Mouse (Mus musculus): ENCODE measurements at regions not wholly inside any gene's neighbourhood (a gene's known extent, or its start where the extent isn't known, plus 50 kb on each side); places are given as distances from the start of the nearest gene placed in this dataset.

DNA sequence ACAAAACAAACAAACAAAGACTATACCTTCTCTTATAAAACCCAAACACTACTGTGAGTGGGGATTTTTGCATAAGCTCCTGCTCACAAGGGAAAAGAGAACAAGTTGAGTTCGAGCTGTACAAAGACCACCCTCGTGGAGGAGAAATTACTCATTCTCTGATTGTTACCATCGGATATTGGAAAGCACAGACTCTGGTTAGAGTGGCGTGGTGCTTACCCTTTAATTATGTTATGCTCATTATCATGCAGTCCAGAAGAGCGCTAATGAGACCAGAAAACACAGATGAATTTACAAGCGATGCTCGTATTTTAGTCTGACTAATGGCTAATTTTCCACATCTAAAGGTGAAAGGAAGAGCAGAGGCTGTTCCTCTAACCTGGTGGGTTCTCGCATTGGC is 721.7 kb upstream of the Cited2 start:
- H3K36me3 ChIP-seq, result no peaks in the 10 kb centered on the region
- H3K27ac ChIP-seq, result no peak overlapping the region
- no peaks in the 10 kb centered on the region for H3K9me3 ChIP-seq
- ATAC-seq (ENCODE audit: insufficient number of reproducible peaks, insufficient read depth, low FRiP score, low TSS enrichment, low read depth), result no peak
- no peak overlapping the region for H3K4me3 ChIP-seq (replicated peaks)
- H3K27me3 ChIP-seq, result no peaks in the 10 kb centered on the region
- no peak overlapping the region for H3K4me2 ChIP-seq
- no peak overlapping the region for H3K9ac ChIP-seq (replicated peaks)
- 56% methylated on average over 8 of the region's 8 CpGs for WGBS
- H3K4me1 ChIP-seq (replicated peaks), result no peaks in the 10 kb centered on the region

- no peak overlapping the region for H3K27ac ChIP-seq
- no peaks in the 10 kb centered on the region for H3K9me3 ChIP-seq
- H3K4me2 ChIP-seq, result no peak overlapping the region
- no peak overlapping the region for H3K4me3 ChIP-seq (replicated peaks)
- WGBS, result 81% methylated on average over 4 of the region's 4 CpGs
- no peaks in the 10 kb centered on the region for H3K27me3 ChIP-seq
- ATAC-seq (ENCODE audit: insufficient number of reproducible peaks, insufficient read depth, low FRiP score, low TSS enrichment, low read depth), result no peak
- no peaks in the 10 kb centered on the region for H3K4me1 ChIP-seq (replicated peaks)
- H3K9ac ChIP-seq (replicated peaks), result no peak overlapping the region
- H3K36me3 ChIP-seq, result no peaks in the 10 kb centered on the region
These were observed 719.7 kb upstream of the Cited2 start for GRCm38 (mm10) chr10:17003123-17003849.

GRCm38 (mm10) chr10:17008683-17009082 is 714.3 kb upstream of the Cited2 start:
- H3K36me3 ChIP-seq, result no peaks in the 10 kb centered on the region
- WGBS, result 57% methylated on average over 4 of the region's 4 CpGs
- no peaks in the 10 kb centered on the region for H3K4me1 ChIP-seq (replicated peaks)
- no peak overlapping the region for H3K9ac ChIP-seq (replicated peaks)
- no peak for ATAC-seq (ENCODE audit: insufficient number of reproducible peaks, insufficient read depth, low FRiP score, low TSS enrichment, low read depth)
- no peak overlapping the region for H3K4me3 ChIP-seq (replicated peaks)
- H3K27ac ChIP-seq, result no peak overlapping the region
- no peaks in the 10 kb centered on the region for H3K27me3 ChIP-seq
- no peaks in the 10 kb centered on the region for H3K9me3 ChIP-seq
- no peak overlapping the region for H3K4me2 ChIP-seq

- H3K27ac ChIP-seq, result no peak overlapping the region
- no peaks in the 10 kb centered on the region for H3K4me1 ChIP-seq (replicated peaks)
- H3K4me3 ChIP-seq (replicated peaks), result no peak overlapping the region
- H3K9me3 ChIP-seq, result no peaks in the 10 kb centered on the region
- no peak overlapping the region for H3K9ac ChIP-seq (replicated peaks)
- no peaks in the 10 kb centered on the region for H3K36me3 ChIP-seq
- no peak overlapping the region for H3K4me2 ChIP-seq
- no peaks in the 10 kb centered on the region for H3K27me3 ChIP-seq
- 84% methylated on average over 3 of the region's 3 CpGs for WGBS
- ATAC-seq (ENCODE audit: insufficient number of reproducible peaks, insufficient read depth, low FRiP score, low TSS enrichment, low read depth), result no peak
These were observed 713.0 kb upstream of the Cited2 start for GRCm38 (mm10) chr10:17010047-17010446.

DNA sequence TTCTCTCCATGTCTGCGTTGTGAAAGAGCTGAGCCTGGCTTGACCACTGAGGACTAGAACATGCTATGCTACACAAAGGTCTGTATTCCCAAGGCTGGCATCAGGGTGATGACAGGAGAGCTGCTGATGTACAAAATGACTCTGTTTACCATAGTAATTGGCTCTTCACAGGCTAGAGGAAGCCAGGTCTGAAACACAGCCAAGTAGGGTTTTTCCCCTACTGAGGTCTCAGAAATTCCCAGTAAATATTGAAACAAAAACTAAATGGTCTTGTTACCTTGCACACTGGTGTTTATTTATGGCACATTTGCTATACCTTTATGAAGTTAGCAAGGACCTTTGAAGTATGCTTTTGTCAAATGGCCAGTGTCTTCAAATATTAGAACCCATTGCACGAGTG is 711.1 kb upstream of the Cited2 start:
- Histone ChIP-seq H3K9ac (replicated peaks) (no peak overlapping the region), H3K27ac (no peak overlapping the region), H3K4me1 (replicated peaks) (no peaks in the 10 kb centered on the region), H3K4me3 (replicated peaks) (no peak overlapping the region), H3K9me3 (no peaks in the 10 kb centered on the region), H3K27me3 (no peaks in the 10 kb centered on the region), H3K36me3 (no peaks in the 10 kb centered on the region), H3K4me2 (no peak overlapping the region)
- WGBS, result 92% methylated on average over 2 of the region's 2 CpGs
- no peak for ATAC-seq (ENCODE audit: insufficient number of reproducible peaks, insufficient read depth, low FRiP score, low TSS enrichment, low read depth)

DNA sequence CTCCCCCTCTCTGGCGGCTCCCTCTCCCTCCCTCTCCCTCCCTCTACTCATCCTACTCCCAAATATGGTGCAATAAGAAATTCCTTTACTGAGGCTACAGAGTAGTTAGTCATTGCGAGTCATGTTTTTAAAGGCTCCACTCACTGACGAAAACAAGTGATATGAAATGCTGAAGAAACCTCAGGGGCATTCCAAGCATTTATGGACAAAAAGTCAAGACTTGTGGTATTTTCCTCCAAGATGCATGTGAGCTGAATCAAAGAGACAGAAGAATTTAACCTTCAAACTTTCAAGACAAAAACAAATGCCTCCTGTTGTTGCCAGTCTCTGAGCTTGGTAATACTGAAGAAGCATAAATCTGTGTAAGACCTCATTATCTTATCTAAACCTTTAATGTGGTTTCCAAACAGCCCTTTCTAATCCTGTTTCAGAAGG is 710.5 kb upstream of the Cited2 start:
- Histone ChIP-seq H3K9ac (replicated peaks) (no peak overlapping the region), H3K9me3 (no peaks in the 10 kb centered on the region), H3K4me2 (no peak overlapping the region), H3K27ac (no peak overlapping the region), H3K4me3 (replicated peaks) (no peak overlapping the region), H3K36me3 (no peaks in the 10 kb centered on the region), H3K4me1 (replicated peaks) (no peaks in the 10 kb centered on the region), H3K27me3 (no peaks in the 10 kb centered on the region)
- ATAC-seq (ENCODE audit: insufficient number of reproducible peaks, insufficient read depth, low FRiP score, low TSS enrichment, low read depth), result no peak
- 63% methylated on average over 3 of the region's 3 CpGs for WGBS

DNA sequence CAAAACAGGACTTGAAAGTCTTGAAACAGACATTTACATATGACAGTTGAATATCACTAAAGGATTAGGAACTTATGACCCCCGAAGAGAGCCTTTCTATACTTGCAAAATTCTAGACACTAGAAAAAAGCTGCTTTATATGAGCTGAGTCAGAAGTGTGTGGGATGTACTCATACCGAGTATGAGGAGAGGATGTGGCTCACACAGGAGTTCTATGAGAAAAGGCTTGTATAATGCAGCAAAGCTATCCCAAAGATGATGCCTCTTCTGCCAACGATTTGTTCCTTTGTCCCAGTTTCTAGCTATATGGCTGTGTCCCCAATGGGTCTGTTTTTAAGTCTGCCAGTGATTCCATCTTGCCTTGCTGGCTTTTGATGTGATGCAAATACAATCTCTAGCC is 708.2 kb upstream of the Cited2 start:
- Histone ChIP-seq H3K9me3 (no peaks in the 10 kb centered on the region), H3K4me2 (no peak overlapping the region), H3K36me3 (no peaks in the 10 kb centered on the region), H3K4me1 (replicated peaks) (no peaks in the 10 kb centered on the region), H3K4me3 (replicated peaks) (no peak overlapping the region), H3K9ac (replicated peaks) (no peak overlapping the region), H3K27me3 (no peaks in the 10 kb centered on the region), H3K27ac (no peak overlapping the region)
- 92% methylated on average over 3 of the region's 3 CpGs for WGBS
- no peak for ATAC-seq (ENCODE audit: insufficient number of reproducible peaks, insufficient read depth, low FRiP score, low TSS enrichment, low read depth)

- Histone ChIP-seq H3K9me3 (no peaks in the 10 kb centered on the region), H3K36me3 (no peaks in the 10 kb centered on the region), H3K9ac (replicated peaks) (no peak overlapping the region), H3K4me1 (replicated peaks) (no peaks in the 10 kb centered on the region), H3K27ac (no peak overlapping the region), H3K27me3 (no peaks in the 10 kb centered on the region), H3K4me3 (replicated peaks) (no peak overlapping the region), H3K4me2 (no peak overlapping the region)
- 83% methylated on average over 4 of the region's 4 CpGs for WGBS
- ATAC-seq (ENCODE audit: insufficient number of reproducible peaks, insufficient read depth, low FRiP score, low TSS enrichment, low read depth), result no peak
These were observed 706.2 kb upstream of the Cited2 start for GRCm38 (mm10) chr10:17016854-17017253.

DNA sequence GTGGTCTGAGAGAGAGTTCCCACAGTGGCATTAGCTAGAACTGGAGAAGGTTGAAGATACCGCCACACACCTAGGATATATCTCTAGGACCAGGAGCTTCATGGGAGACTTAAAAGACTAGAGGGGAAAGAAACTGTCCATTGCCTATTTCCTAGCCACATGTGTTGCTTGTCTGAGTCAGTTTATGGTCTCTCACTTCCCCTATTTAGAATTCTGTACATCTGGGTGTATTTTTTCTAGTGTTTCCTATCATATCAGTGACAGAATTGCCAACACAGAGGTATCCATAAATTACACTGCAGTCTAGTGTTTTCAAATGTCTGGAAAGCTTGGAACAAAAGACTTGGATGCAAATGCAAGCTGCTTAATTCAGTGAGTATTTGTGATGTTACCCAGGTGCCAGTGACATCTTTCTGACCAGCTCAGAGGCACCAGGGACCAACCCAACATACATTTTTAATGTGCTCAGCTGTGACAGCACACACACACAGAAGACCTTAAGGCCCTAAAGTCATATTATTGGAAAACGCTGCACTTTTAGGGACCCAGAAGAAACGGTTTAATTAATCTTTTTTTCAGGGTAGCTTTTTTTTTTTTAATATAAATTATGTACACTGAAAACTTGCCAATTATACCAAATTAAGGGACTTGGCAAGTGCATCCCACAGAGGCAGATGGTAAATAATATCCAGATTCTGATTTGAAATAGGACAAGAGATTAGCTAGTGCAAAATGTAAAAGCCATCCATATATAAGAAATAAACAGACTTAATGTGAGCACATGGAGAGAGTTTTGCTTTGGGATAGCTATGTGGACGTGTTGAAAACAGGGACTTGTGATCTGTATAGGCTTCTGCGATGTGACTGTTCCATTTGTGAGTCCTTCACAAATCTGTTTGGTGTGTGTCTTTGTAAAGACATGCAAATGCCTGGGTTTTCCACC is 700.5 kb upstream of the Cited2 start:
- Histone ChIP-seq H3K4me1 (replicated peaks) (0 out of 2 replicates have a peak, but pooled peaks cover 5% of the 10 kb centered on the region), H3K9ac (replicated peaks) (no peak overlapping the region), H3K27ac (no peak overlapping the region), H3K4me2 (no peak overlapping the region), H3K27me3 (no peaks in the 10 kb centered on the region), H3K9me3 (no peaks in the 10 kb centered on the region), H3K4me3 (replicated peaks) (no peak overlapping the region), H3K36me3 (no peaks in the 10 kb centered on the region)
- no peak for ATAC-seq (ENCODE audit: insufficient number of reproducible peaks, insufficient read depth, low FRiP score, low TSS enrichment, low read depth)
- WGBS, result 86% methylated on average over 5 of the region's 5 CpGs

DNA sequence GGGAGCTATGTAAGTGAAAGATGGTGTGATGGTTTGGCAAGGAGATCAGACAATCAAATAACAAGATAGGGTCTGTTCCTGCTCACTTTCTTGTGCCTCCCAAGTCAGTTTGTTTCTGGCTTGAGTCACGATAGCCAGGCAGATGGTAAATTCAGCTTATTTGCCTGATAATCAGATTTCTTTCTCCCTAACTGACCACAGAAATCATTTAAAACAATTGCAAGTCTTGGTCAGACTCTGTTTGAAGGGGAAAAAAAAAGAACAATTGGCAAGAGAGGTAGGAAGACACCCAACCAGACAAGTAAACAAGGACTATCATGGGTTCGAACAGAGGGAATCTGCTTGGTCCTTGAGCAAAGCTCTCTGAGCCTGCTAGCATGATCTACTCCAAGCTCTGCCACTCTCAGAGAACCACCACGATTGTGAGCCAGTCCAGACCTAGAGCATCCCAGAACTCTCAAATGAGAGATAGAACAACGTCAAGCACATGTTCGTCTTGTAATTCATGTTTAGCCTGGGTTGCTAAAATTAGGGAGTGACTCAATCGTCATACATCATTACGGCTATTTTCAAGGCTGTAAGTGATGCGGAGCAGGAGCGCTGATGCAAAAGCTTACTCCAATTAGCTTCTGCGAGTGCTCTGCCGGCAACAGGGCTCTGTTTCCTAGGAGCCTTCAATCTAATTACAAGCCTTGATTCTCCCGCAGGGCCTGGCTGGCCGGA is 699.3 kb upstream of the Cited2 start:
- no peaks in the 10 kb centered on the region for H3K27me3 ChIP-seq
- H3K27ac ChIP-seq, result no peak overlapping the region
- no peak overlapping the region for H3K4me3 ChIP-seq (replicated peaks)
- no peak overlapping the region for H3K4me2 ChIP-seq
- H3K9me3 ChIP-seq, result no peaks in the 10 kb centered on the region
- H3K4me1 ChIP-seq (replicated peaks), result 0 out of 2 replicates have a peak, but pooled peaks cover 5% of the 10 kb centered on the region
- no peak overlapping the region for H3K9ac ChIP-seq (replicated peaks)
- 55% methylated on average over 13 of the region's 13 CpGs for WGBS
- no peak for ATAC-seq (ENCODE audit: insufficient number of reproducible peaks, insufficient read depth, low FRiP score, low TSS enrichment, low read depth)
- no peaks in the 10 kb centered on the region for H3K36me3 ChIP-seq

- WGBS, result 65% methylated on average over 1 of the region's 1 CpGs
- H3K27ac ChIP-seq, result no peak overlapping the region
- no peak overlapping the region for H3K9ac ChIP-seq (replicated peaks)
- H3K4me3 ChIP-seq (replicated peaks), result no peak overlapping the region
- 0 out of 2 replicates have a peak, but pooled peaks cover 5% of the 10 kb centered on the region for H3K4me1 ChIP-seq (replicated peaks)
- H3K36me3 ChIP-seq, result no peaks in the 10 kb centered on the region
- no peaks in the 10 kb centered on the region for H3K27me3 ChIP-seq
- H3K4me2 ChIP-seq, result no peak overlapping the region
- no peak for ATAC-seq (ENCODE audit: insufficient number of reproducible peaks, insufficient read depth, low FRiP score, low TSS enrichment, low read depth)
- H3K9me3 ChIP-seq, result no peaks in the 10 kb centered on the region
These were observed 698.7 kb upstream of the Cited2 start for GRCm38 (mm10) chr10:17024294-17024665.

Measured in limb, embryonic 12.5 days (tissue).